ENCODE assay signal across 8 mouse cellular contexts in the genomic region with DNA sequence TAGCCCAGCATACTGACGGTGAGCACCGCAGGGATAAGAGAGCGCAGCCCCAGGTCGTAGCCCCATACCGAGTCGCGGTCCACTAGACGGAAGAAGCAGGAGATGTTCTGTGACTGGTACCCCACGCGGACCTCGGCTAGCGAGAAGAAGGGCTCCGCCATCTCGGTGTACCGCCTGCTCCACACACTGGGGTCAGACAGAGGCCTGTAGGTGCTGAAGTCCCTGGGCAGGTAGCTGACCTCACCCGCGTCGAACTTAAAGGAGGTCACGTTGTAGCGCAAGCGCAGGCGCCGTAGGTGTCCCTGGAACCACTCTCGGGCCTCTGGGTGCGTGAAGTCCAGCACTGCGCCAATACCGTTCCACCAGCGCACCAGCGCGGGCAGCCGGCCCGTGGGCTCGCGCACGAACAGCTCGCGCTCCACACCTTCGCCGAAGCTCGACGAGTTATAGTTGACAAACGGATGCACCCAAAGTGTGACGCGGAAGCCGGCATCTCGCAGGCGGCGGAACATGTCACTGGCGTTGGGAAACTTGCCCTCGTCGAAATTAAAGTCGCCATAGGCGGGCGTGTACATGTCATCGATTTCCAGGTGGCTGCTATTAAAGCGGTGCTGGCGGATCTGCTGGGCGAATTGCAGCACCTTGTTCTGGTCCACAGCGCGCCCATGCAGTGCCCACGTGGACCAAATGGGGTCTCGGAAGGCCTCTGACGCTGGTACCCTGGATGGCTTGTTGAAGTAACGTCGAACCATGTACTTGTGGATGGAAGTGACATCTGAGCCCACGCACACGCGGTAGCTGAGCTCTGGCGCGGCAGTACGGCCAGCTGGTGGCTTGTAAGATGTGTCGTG. TPM values are rescaled to one million over a fixed set of nuclear protein-coding genes. Genes with fewer than 3 reads are reported as not detected.
DNase-seq lines count a peak whose midpoint lies in the region; ATAC-seq lines count a peak whose summit lies in the region.

No protein-coding gene starts in this region.

- peak overlapping the region; percentile 39 for H3K4me3 ChIP-seq in kidney, embryonic 16.5 days (ENCODE audit: low read length)
- H3K4me3 ChIP-seq in embryonic facial prominence, embryonic 11.5 days (ENCODE audit: low read depth, low read length): peak overlapping the region; percentile 20
- H3K4me3 ChIP-seq in intestine, embryonic 14.5 days (ENCODE audit: low read depth, low read length): peak overlapping the region; percentile 31

- intact Hi-C loops in left cerebral cortex, postnatal 36 days (cut with DNase I): no loop called here

- no peak overlapping the region for H3K27ac ChIP-seq in kidney, embryonic 16.5 days (ENCODE audit: low read length)
- no peak overlapping the region for H3K27ac ChIP-seq in embryonic facial prominence, embryonic 11.5 days (replicated peaks; ENCODE audit: low read depth, low read length)
- no peak overlapping the region for H3K27ac ChIP-seq in intestine, embryonic 14.5 days (ENCODE audit: low read depth)

- DNase-seq in kidney, postnatal 14 days: no peak
- no peak for DNase-seq in embryonic facial prominence, embryonic 11.5 days (ENCODE audit: low spot score)
- DNase-seq in intestine, embryonic 14.5 days (ENCODE audit: low spot score): peak; percentile 74
- DNase-seq in neural tube, embryonic 10.5 days (ENCODE audit: extremely low spot score, low spot score): peak; percentile 39
- no peak for DNase-seq in left cerebral cortex, postnatal 36 days (ENCODE audit: low spot score in 2 of 2)
- no peak for DNase-seq in cerebellum, postnatal 36 days

- no peak for ATAC-seq in kidney, embryonic 16.5 days (ENCODE audit: low FRiP score, low TSS enrichment)
- ATAC-seq in embryonic facial prominence, embryonic 11.5 days (replicated peaks; ENCODE audit: insufficient number of reproducible peaks, low FRiP score, low TSS enrichment, low read depth): no peak
- no peak for ATAC-seq in intestine, embryonic 14.5 days (replicated peaks; ENCODE audit: low FRiP score, low TSS enrichment, low read depth)
- no peak for ATAC-seq in megakaryocyte progenitor cell, adult 5-6 weeks (replicated peaks; ENCODE audit: poor library complexity)

- H3K9me3 ChIP-seq in kidney, embryonic 16.5 days (ENCODE audit: low read length): no peaks in the 10 kb centered on the region
- no peaks in the 10 kb centered on the region for H3K9me3 ChIP-seq in embryonic facial prominence, embryonic 11.5 days (replicated peaks; ENCODE audit: control insufficient read depth, low read length)
- no peaks in the 10 kb centered on the region for H3K9me3 ChIP-seq in intestine, embryonic 14.5 days (ENCODE audit: control insufficient read depth, low read length)

- 10% methylated on average over 72 of the region's 72 CpGs for WGBS in kidney, embryonic 16.5 days
- 6% methylated on average over 72 of the region's 72 CpGs for WGBS in embryonic facial prominence, embryonic 11.5 days
- WGBS in intestine, embryonic 14.5 days: 10% methylated on average over 72 of the region's 72 CpGs

- peaks cover 39% of the 10 kb centered on the region for H3K4me1 ChIP-seq in kidney, embryonic 16.5 days (ENCODE audit: insufficient read depth, low read length)
- peaks cover 14% of the 10 kb centered on the region; the same call in 1 of the 2 replicates for H3K4me1 ChIP-seq in embryonic facial prominence, embryonic 11.5 days (ENCODE audit: control insufficient read depth, insufficient read depth, low read length)
- peaks cover 17% of the 10 kb centered on the region; the same call in 1 of the 2 replicates for H3K4me1 ChIP-seq in intestine, embryonic 14.5 days (replicated peaks; ENCODE audit: control insufficient read depth, insufficient read depth, low read length)

- H3K27me3 ChIP-seq in kidney, embryonic 16.5 days (ENCODE audit: insufficient read depth, low read length): peaks cover 57% of the 10 kb centered on the region
- peaks cover 54% of the 10 kb centered on the region for H3K27me3 ChIP-seq in embryonic facial prominence, embryonic 11.5 days (ENCODE audit: control insufficient read depth, insufficient read depth, low read length)
- peaks cover 59% of the 10 kb centered on the region for H3K27me3 ChIP-seq in intestine, embryonic 14.5 days (replicated peaks; ENCODE audit: control insufficient read depth, insufficient read depth, low read length)

- peak overlapping the region; percentile 51 for H3K4me2 ChIP-seq in kidney, embryonic 16.5 days (replicated peaks; ENCODE audit: low read depth, low read length)
- H3K4me2 ChIP-seq in embryonic facial prominence, embryonic 11.5 days (ENCODE audit: low read depth, low read length): peak overlapping the region; percentile 44
- H3K4me2 ChIP-seq in intestine, embryonic 14.5 days (ENCODE audit: low read length): peak overlapping the region; percentile 61

- H3K9ac ChIP-seq in kidney, embryonic 16.5 days (replicated peaks; ENCODE audit: low read length): 0 out of 2 replicates have a peak overlapping the region, but pooled peaks have one; percentile 35
- H3K9ac ChIP-seq in embryonic facial prominence, embryonic 11.5 days (replicated peaks; ENCODE audit: low read length): no peak overlapping the region; the same call in 1 of the 2 replicates
- H3K9ac ChIP-seq in intestine, embryonic 14.5 days (ENCODE audit: low read length): no peak overlapping the region

- no peaks in the 10 kb centered on the region for H3K36me3 ChIP-seq in kidney, embryonic 16.5 days (ENCODE audit: insufficient read depth, low read length)
- no peaks in the 10 kb centered on the region for H3K36me3 ChIP-seq in embryonic facial prominence, embryonic 11.5 days (replicated peaks; ENCODE audit: control insufficient read depth, insufficient read depth, low read depth, low read length)
- no peaks in the 10 kb centered on the region for H3K36me3 ChIP-seq in intestine, embryonic 14.5 days (ENCODE audit: control insufficient read depth, insufficient read depth, low read length)

RNA-seq across cellular contexts. Expression of a gene that starts 4.7 kb away (rescaled TPM):
- 9.3 and 9.5 TPM in 2 replicates for polyA plus RNA-seq in kidney, embryonic 16.5 days (2015; fragmentation: Nextera tagmentation; extraction: Ambion mirVana)
- polyA plus RNA-seq in embryonic facial prominence, embryonic 11.5 days (2014; fragmentation: Nextera tagmentation; extraction: Ambion mirVana): 9.7 and 11.4 TPM in 2 replicates
- polyA plus RNA-seq in intestine, embryonic 14.5 days (2014; fragmentation: Nextera tagmentation; extraction: Ambion mirVana): 6.1 and 6.9 TPM in 2 replicates
- total RNA-seq in left cerebral cortex, postnatal 36 days (2021): 10 to 100 TPM; 31.8 to 32.1 TPM
- total RNA-seq in megakaryocyte progenitor cell, adult 5-6 weeks (2015): not detected in 2 replicates
- total RNA-seq in megakaryocyte progenitor cell, adult 5-6 weeks (2017): 0.12 TPM in 1 of 2 replicates, not detected in the other

RNA-seq across cellular contexts. Expression of a gene that starts 18.9 kb away (rescaled TPM):
- 0.37 and 0.57 TPM in 2 replicates for polyA plus RNA-seq in kidney, embryonic 16.5 days (2015; fragmentation: Nextera tagmentation; extraction: Ambion mirVana)
- polyA plus RNA-seq in embryonic facial prominence, embryonic 11.5 days (2014; fragmentation: Nextera tagmentation; extraction: Ambion mirVana): 6.3 and 6.4 TPM in 2 replicates
- polyA plus RNA-seq in intestine, embryonic 14.5 days (2014; fragmentation: Nextera tagmentation; extraction: Ambion mirVana): 0.61 and 0.83 TPM in 2 replicates
- 1 to 10 TPM; 3.4 to 5.9 TPM for total RNA-seq in left cerebral cortex, postnatal 36 days (2021)
- total RNA-seq in megakaryocyte progenitor cell, adult 5-6 weeks (2015): not detected in 2 replicates
- not detected in 2 replicates for total RNA-seq in megakaryocyte progenitor cell, adult 5-6 weeks (2017)

RNA-seq across cellular contexts. Expression of a gene that starts 33.3 kb away (rescaled TPM):
- 54.4 and 56.0 TPM in 2 replicates for polyA plus RNA-seq in kidney, embryonic 16.5 days (2015; fragmentation: Nextera tagmentation; extraction: Ambion mirVana)
- 59.7 and 62.3 TPM in 2 replicates for polyA plus RNA-seq in embryonic facial prominence, embryonic 11.5 days (2014; fragmentation: Nextera tagmentation; extraction: Ambion mirVana)
- polyA plus RNA-seq in intestine, embryonic 14.5 days (2014; fragmentation: Nextera tagmentation; extraction: Ambion mirVana): 57.7 and 58.7 TPM in 2 replicates
- 10 to 100 TPM; 27.1 to 30.1 TPM for total RNA-seq in left cerebral cortex, postnatal 36 days (2021)
- 28.7 and 29.6 TPM in 2 replicates for total RNA-seq in megakaryocyte progenitor cell, adult 5-6 weeks (2015)
- 23.3 and 28.1 TPM in 2 replicates for total RNA-seq in megakaryocyte progenitor cell, adult 5-6 weeks (2017)

RNA-seq across cellular contexts. Expression of a gene that starts 33.5 kb away (rescaled TPM):
- 5.8 and 6.5 TPM in 2 replicates for polyA plus RNA-seq in kidney, embryonic 16.5 days (2015; fragmentation: Nextera tagmentation; extraction: Ambion mirVana)
- 8.7 and 10.1 TPM in 2 replicates for polyA plus RNA-seq in embryonic facial prominence, embryonic 11.5 days (2014; fragmentation: Nextera tagmentation; extraction: Ambion mirVana)
- 5.9 and 7.4 TPM in 2 replicates for polyA plus RNA-seq in intestine, embryonic 14.5 days (2014; fragmentation: Nextera tagmentation; extraction: Ambion mirVana)
- 1 to 10 TPM; 1.2 to 1.8 TPM for total RNA-seq in left cerebral cortex, postnatal 36 days (2021)
- 18.7 and 26.8 TPM in 2 replicates for total RNA-seq in megakaryocyte progenitor cell, adult 5-6 weeks (2015)
- 14.3 and 16.2 TPM in 2 replicates for total RNA-seq in megakaryocyte progenitor cell, adult 5-6 weeks (2017)

Comparison
In these comparisons a context has a peak if more than half of its experiments do, and no peak if none do; other contexts are left out.
1. DNase-seq: peak in intestine, embryonic 14.5 days (single experiment) and neural tube, embryonic 10.5 days (single experiment); none in kidney, postnatal 14 days (single experiment), embryonic facial prominence, embryonic 11.5 days (single experiment), left cerebral cortex, postnatal 36 days (0 of 2) and cerebellum, postnatal 36 days (0 of 2).
2. Peak in every context shown above with its lines, with median percentiles within 50 percentile points of each other: H3K4me2 ChIP-seq and H3K4me3 ChIP-seq.